ENCODE assay signal across 9 mouse cellular contexts in genomic region chr5:127234715-127235114, GRCm38 (mm10). TPM values are rescaled to one million over a fixed set of nuclear protein-coding genes. Genes with fewer than 3 reads are reported as not detected.
A peak's percentile ranks its signal among the peaks of the same experiment; 100 is the strongest.
DNase-seq lines count a peak whose midpoint lies in the region; ATAC-seq lines count a peak whose summit lies in the region.
"Had no signal": no experiment of that assay in that cellular context is flagged by ENCODE, and none has a peak within 500 bp of the region (broad histone marks: within the 10 kb centered on the region; RNA-seq: fewer than 3 reads in every experiment).

No protein-coding gene starts in this region.

- no peak overlapping the region for H3K9ac ChIP-seq in forebrain, embryonic 14.5 days (ENCODE audit: low read length)
- H3K9ac ChIP-seq in midbrain, embryonic 11.5 days (ENCODE audit: low read length), result peak overlapping the region; percentile 32; the same call in 1 of the 2 replicates

- DNase-seq in right cerebral cortex, adult 2 months (ENCODE audit: low spot score in 2 of 2), result peak; percentile 12 to 13
- no peak for DNase-seq in right cerebral cortex, postnatal 25 days
- peak; percentile 86 for DNase-seq in forebrain, embryonic 14.5 days (ENCODE audit: low spot score)
- peak; percentile 97 for DNase-seq in midbrain, embryonic 11.5 days (ENCODE audit: low spot score, missing footprints)
- DNase-seq in adipocyte (ENCODE audit: low spot score), result no peak
- DNase-seq in thymus, postnatal 36 days, result no peak
- no peak for DNase-seq in urinary bladder, postnatal 4 days (ENCODE audit: low spot score in 2 of 2)
- DNase-seq in adrenal gland, postnatal 14 days, result no peak

- H3K9me3 ChIP-seq in forebrain, embryonic 14.5 days (replicated peaks; ENCODE audit: control insufficient read depth, low read length), result no peaks in the 10 kb centered on the region
- H3K9me3 ChIP-seq in midbrain, embryonic 11.5 days (ENCODE audit: control insufficient read depth, low read length), result no peaks in the 10 kb centered on the region; the same call in none of the 2 replicates

- no peaks in the 10 kb centered on the region; the same call in 1 of the 2 replicates for H3K27me3 ChIP-seq in forebrain, embryonic 14.5 days (replicated peaks; ENCODE audit: control insufficient read depth, insufficient read depth, low read length)
- H3K27me3 ChIP-seq in midbrain, embryonic 11.5 days (ENCODE audit: control insufficient read depth, insufficient read depth, low read length), result peaks cover 7% of the 10 kb centered on the region

- peak; percentile 71 for ATAC-seq in forebrain, embryonic 14.5 days
- peak; percentile 79 for ATAC-seq in midbrain, embryonic 11.5 days (ENCODE audit: low FRiP score)

- H3K36me3 ChIP-seq in forebrain, embryonic 14.5 days (ENCODE audit: control insufficient read depth, insufficient read depth, low read length), result no peaks in the 10 kb centered on the region
- no peaks in the 10 kb centered on the region for H3K36me3 ChIP-seq in midbrain, embryonic 11.5 days (ENCODE audit: control insufficient read depth, insufficient read depth, low read length)

- no peak overlapping the region for H3K4me3 ChIP-seq in forebrain, embryonic 14.5 days (ENCODE audit: low read depth, low read length)
- no peak overlapping the region for H3K4me3 ChIP-seq in midbrain, embryonic 11.5 days (ENCODE audit: low read depth, low read length)

- 1% methylated on average over 7 of the region's 7 CpGs for WGBS in forebrain, embryonic 14.5 days
- WGBS in midbrain, embryonic 11.5 days, result 2% methylated on average over 7 of the region's 7 CpGs

- no peak overlapping the region; the same call in 1 of the 2 replicates for H3K27ac ChIP-seq in forebrain, embryonic 14.5 days (ENCODE audit: low read depth, low read length)
- no peak overlapping the region; the same call in 1 of the 2 replicates for H3K27ac ChIP-seq in midbrain, embryonic 11.5 days (ENCODE audit: low read depth, low read length)

- peak overlapping the region; percentile 33; the same call in 1 of the 2 replicates for H3K4me2 ChIP-seq in forebrain, embryonic 14.5 days (ENCODE audit: low read length)
- H3K4me2 ChIP-seq in midbrain, embryonic 11.5 days, result peak overlapping the region; percentile 35; the same call in 1 of the 2 replicates

- peaks cover 2% of the 10 kb centered on the region; the same call in 1 of the 2 replicates for H3K4me1 ChIP-seq in forebrain, embryonic 14.5 days (ENCODE audit: control insufficient read depth, insufficient read depth, low read length)
- peaks cover 8% of the 10 kb centered on the region; the same call in 1 of the 2 replicates for H3K4me1 ChIP-seq in midbrain, embryonic 11.5 days (ENCODE audit: control insufficient read depth, insufficient read depth, low read length)

RNA-seq across cellular contexts. Expression of gene Tmem132c, which starts 6.9 kb away (rescaled TPM):
- 6.5 and 8.0 TPM in 2 replicates for polyA plus RNA-seq in forebrain, embryonic 14.5 days (2014; fragmentation: Nextera tagmentation; extraction: Ambion mirVana)
- polyA plus RNA-seq in midbrain, embryonic 11.5 days (2014; fragmentation: Nextera tagmentation; extraction: Ambion mirVana), result 15.0 and 16.3 TPM in 2 replicates
- total RNA-seq in adrenal gland, postnatal 14 days (2021), result 1.0 and 1.3 TPM in 2 replicates
- total RNA-seq: megakaryocyte, adult 5-6 weeks had no signal

Comparison
In these comparisons a context has a peak if more than half of its experiments do, and no peak if none do; other contexts are left out.
1. DNase-seq: peak in right cerebral cortex, adult 2 months (2 of 2), forebrain, embryonic 14.5 days (single experiment) and midbrain, embryonic 11.5 days (single experiment); none in right cerebral cortex, postnatal 25 days (single experiment), adipocyte (single experiment), thymus, postnatal 36 days (0 of 2), urinary bladder, postnatal 4 days (0 of 2) and adrenal gland, postnatal 14 days (single experiment).